Mouse (Mus musculus): ENCODE measurements around the gene Cdk17.

The Cdk17 gene

DNA sequence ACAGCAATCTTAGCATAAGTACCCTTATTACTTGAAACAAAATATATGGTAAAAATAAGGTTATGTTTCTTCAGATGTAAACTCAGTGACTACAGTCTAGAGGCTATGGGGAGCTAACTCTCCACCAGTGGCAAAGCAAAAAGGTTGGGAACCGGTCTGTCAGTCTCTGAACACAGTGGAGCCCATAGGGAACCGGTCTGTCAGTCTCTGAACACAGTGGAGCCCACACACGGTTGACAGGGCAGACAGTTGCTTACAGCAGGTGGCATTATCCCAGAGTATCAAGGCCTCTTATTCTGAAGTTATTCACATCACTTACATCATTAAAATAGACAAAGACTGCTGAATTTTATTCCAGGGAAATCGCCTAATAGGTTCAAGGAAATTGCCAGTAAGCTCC lies 70.8 kb downstream of the Cdk17 start:
- DNase-seq, result no peak

DNA sequence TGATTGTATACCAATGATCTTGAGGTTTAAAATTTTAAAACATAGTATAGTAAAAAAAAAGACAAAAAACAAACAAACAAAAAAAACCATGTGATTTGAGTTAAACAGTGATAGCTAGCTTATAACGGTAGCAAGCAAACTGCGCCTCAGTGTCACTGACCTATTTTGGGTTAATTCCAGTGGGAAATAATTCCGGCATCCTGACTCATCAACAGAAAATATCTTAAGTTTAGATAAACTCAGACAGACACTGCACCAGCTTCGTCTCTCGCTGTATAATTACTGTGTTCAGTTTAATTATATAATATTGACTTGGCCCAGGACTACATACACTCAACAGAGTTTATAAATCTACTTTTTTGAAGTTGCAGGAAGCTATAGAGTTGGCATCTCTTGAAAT lies 71.2 kb downstream of the Cdk17 start:
- no peak for DNase-seq

GRCm38 (mm10) chr10:93233665-93234194 lies 73.1 kb downstream of the Cdk17 start:
- no peak for DNase-seq

DNA sequence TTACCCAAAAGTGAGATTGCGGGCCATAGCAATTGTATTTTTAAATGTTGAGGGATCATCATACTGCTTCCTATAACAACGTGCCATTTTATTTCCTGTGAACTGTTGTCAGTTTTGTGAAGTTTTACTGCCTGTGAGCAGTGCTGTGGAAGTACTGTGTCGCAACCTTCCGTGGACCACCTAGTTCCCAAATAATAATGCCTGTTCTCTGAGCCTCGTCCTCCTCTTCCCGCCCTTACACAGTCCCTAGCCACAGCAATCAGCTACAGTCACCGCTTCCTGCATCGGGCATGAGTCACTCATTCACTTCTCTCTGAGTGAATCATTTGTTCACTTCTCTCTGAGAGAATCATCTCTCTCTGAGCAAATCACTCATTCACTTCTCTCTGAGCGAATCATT lies 74.0 kb downstream of the Cdk17 start:
- no peak for DNase-seq

GRCm38 (mm10) chr10:93239201-93239806 lies 78.6 kb downstream of the Cdk17 start:
- no peak for DNase-seq

- DNase-seq, result no peak
Measured at GRCm38 (mm10) chr10:93242208-93242607, 81.5 kb downstream of the Cdk17 start.

DNA sequence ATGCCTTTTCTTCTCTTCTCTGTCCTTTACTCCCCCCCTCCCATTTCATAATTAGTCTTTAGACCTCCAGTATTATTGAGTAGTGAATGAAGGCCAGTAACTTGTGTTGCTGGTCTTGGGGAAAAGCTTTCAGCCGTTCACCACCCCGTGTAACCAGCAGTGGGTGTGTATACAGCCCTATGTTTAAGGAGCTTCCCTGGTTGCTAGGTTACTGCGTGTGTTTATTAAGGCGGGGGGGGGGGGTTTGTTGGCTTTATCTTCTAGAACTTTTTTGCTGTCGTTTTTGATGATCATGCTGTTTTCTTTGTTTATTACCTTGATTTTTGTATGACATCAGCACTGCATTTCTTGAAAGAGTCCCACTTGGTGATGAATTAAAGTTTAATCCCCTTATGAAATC lies 82.2 kb downstream of the Cdk17 start:
- DNase-seq, result no peak

GRCm38 (mm10) chr10:93244209-93244705 lies 83.6 kb downstream of the Cdk17 start:
- DNase-seq, result no peak

GRCm38 (mm10) chr10:93246185-93246920 lies 85.7 kb downstream of the Cdk17 start:
- no peak for DNase-seq

DNA sequence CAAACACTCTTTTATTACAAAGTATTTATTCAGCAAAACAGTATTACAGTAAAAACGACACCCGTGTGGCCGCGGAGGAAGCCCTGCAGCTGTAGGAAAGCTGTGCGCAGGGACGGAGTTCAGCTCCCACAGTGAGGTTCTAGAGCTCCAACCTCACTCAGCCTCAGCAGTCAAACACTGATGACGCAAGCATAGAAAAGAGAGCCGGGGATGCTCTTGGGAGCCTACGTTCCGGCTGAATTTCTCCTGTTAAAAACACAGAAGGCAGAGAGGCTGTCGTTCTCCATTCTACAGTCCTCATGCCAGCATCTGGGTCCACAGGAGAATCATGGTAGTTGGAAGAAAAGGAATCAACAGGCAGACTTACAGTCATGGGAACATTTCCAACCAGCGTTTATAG lies 86.7 kb downstream of the Cdk17 start:
- DNase-seq, result no peak

- no peak for DNase-seq
Measured at GRCm38 (mm10) chr10:93247902-93248301, 87.2 kb downstream of the Cdk17 start.

GRCm38 (mm10) chr10:93248416-93248815 lies 87.7 kb downstream of the Cdk17 start:
- no peak for DNase-seq

GRCm38 (mm10) chr10:93249901-93250300 lies 89.2 kb downstream of the Cdk17 start:
- DNase-seq, result no peak

- DNase-seq, result peak in 1 of 2 experiments; percentile 49
Measured at GRCm38 (mm10) chr10:93250436-93251317, 90.0 kb downstream of the Cdk17 start.

DNA sequence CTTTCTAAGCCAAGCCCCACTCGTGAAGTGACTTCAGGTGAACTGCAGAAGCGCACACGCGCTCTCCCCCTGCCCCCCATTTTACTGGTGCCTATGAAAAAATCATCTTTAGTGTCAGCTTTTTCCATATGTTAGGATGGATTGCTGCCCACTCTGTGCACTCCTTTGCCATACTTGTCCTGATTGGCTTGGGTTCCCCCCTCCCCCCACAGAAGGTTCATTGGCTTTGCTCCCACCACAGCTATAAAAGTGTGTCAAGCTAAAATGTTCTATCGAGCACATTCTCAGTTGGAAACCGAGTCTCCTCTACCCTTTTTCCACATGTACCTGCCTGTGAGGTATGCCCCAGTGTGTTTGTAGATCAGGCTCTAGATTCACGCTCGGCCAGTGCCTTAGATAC lies 90.8 kb downstream of the Cdk17 start:
- DNase-seq, result no peak

DNA sequence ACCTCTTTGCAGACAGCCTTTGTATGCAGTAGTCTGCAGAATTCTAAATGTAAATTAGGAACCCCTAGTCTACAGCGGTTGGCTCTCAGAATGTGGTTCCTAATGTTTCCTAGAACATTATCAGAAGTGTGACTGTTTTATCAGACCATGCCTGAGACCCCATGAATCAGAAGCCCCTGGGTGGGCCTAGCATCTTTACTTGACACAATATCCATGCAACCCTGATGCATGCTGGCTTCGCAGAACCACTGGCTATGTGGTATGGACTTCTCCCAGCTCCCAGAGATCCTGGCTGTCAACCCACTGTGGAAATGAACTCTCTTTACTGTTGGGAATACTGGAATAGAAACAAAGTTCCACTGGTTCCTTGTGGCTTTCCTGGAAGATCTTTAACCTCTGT lies 92.0 kb downstream of the Cdk17 start:
- no peak for DNase-seq

DNA sequence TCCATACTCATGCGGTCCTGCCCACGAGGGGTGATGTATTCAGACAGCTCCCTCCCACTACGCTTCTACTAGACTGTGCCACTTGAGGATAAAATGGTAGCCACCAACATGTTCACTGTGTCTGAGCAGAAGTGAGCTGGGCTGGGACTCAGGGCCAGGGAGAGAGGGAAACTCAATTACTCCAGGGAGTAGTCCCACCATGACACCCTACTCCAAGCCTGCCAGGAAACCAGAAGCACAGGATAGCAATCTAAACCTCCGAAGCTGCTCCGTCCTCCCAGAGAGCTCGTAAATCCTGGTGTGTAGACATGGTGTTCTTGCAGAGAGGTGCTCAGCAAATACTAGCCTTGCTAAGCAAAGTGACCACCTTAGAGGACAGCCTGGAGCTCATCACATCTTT lies 92.5 kb downstream of the Cdk17 start:
- DNase-seq, result no peak

- DNase-seq, result no peak
Measured at GRCm38 (mm10) chr10:93255294-93255693, 94.6 kb downstream of the Cdk17 start.

GRCm38 (mm10) chr10:93259826-93260225 lies 99.2 kb downstream of the Cdk17 start:
- DNase-seq, result no peak

DNA sequence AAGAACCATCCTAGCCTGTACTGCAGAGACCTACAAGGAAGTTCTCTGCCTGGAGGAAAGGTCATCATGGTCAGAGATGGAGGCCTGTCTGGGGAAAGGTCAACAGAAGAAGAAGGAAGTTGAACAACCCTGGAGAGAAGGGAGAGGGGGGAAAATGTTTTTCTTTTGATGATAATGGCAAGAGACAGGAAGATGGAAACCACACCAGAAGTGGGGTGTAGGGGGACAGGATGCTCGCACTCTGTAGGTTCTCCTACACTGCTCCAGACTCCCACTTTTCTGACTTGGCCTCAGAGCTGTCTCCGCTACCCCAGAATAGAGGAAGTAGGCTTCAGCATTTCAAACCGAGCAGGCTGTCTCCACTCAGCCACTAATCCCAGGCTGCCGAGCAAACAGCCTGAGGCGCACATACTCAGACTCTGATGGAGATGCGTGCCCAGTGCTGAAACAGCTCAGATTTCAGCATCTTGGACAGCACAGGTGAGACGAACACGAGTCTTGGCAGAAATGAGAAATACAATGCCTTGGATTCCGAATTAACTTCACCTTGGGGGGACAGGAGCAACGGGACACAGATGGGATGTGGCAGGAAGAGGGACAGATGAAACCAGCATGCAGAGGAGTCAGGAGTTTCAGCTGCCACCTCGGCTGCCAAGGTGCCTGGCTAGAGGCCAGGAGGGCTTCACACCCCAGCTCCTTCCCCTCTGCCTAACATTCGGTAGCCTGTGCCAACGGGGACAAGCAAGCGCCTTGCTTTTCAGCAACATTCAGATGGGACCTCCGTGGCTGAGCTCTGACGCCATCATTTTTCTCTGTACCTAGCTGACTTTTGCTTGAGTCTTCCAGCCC lies 100.7 kb downstream of the Cdk17 start:
- peak; percentile 39 to 57 for DNase-seq

DNA sequence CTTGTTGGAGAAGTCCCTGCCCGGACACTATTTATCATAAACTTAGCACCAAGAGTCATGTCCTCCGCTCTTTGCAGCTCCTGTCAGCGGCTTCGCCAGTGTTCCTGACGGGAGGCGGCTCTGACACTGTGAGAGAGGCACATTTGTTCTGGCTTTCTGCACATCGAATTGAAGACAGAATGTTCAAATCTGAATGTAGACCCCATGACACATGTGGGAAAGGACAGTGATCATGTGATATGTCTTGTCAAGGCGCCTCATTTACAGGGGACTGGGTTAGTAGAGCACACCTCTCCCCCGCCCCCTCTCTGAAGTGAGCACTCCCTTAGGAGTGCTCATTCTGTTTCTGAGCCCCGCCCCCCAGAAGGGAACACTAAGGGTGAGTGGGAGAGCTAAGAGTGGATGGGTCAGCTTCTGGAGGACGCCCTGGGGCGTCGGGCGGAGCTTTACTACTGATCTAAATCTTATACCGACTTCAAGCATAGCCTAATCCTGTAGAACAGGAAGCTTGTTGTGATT lies 101.4 kb downstream of the Cdk17 start:
- DNase-seq, result peak; percentile 52 to 75

DNA sequence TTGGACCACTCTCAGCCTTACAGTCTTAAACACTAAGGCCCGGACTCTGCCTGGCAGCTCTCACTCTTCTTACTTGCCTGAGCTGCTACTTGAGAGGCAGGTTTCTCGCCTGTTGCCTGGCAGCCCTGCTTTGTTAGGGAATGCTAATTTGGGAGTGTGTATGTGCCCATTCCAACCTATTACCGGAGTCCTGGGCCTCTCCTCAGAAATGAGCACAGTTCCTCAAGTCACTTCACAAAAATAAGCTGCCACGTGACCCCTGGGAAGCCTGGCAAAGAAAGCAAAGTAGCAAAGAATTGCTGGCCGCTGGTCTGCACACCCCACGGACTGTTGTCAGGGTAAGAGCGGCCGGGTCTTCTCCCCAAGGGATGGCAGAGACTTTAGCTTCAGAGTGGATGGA lies 102.8 kb downstream of the Cdk17 start:
- peak; percentile 69 to 78 for DNase-seq
